Mouse (Mus musculus) embryo, embryonic 10 days (tissue): ENCODE measurements at regions not wholly inside any gene's neighbourhood (a gene's known extent, or its start where the extent isn't known, plus 50 kb on each side); places are given as distances from the start of the nearest gene placed in this dataset.
A peak's percentile ranks its signal among the peaks of the same experiment; 100 is the strongest.

Source experiments
- DNase-seq: peaks from one replicate; pipeline ENCODE4 v3.0.0-alpha.2; 2015; ENCODE audit warnings: low spot score

GRCm38 (mm10) chr5:18916688-18917285 lies 310.0 kb upstream of the Magi2 start:
- DNase-seq, result peak; percentile 72

GRCm38 (mm10) chr5:18953875-18954474 lies 272.9 kb upstream of the Magi2 start:
- no peak for DNase-seq
